Mouse (Mus musculus) embryonic fibroblast, embryonic 13.5 days (primary cell): ENCODE data around the gene Chrm1.

ENCODE experiments used
- CTCF ChIP-seq: IDR thresholded peaks from 2 replicates; pipeline ENCODE4 v1.5.1; 2011; ENCODE audit warnings: mild to moderate bottlenecking, control low read depth, low read length, moderate library complexity, borderline replicate concordance; ENCODE audit not compliant: insufficient read depth
- POLR2A ChIP-seq: IDR thresholded peaks from 2 replicates; pipeline ENCODE4 v1.6.1; 2011; ENCODE audit warnings: low read depth, mild to moderate bottlenecking, control low read depth, low read length, moderate library complexity

- TF ChIP-seq CTCF (no peak), POLR2A (no peak)
These were observed 9.3 kb downstream of the Chrm1 start for GRCm38 (mm10) chr19:8672859-8673258.
